Mouse (Mus musculus) CD4-positive naive resting alpha-beta T cell, adult 76 days (primary cell): ENCODE measurements around the gene Tmem158. TPM values are rescaled to one million over a fixed set of nuclear protein-coding genes. Genes with fewer than 3 reads are reported as not detected.

ENCODE experiments used
- total RNA-seq: library from RNA; stranded (reverse); gene quantifications from one replicate; pipeline ENCODE4 v1.2.4, GENCODE M21; 2023

The Tmem158 gene
- 0.44 TPM for total RNA-seq

GRCm38 (mm10) chr9:123260611-123261021 is at the start of gene Tmem158:
Gene Tmem158 (minus strand): TSS chr9:123260764.

GRCm38 (mm10) chr9:123215621-123216440 is 44.7 kb downstream of the Tmem158 start, which contains the start of gene Cdcp1:
Gene Cdcp1 (minus strand): TSS chr9:123216038.

Other genes with a start within 250 kb of the Tmem158 start
- gene Tmem42, start 239.4 kb downstream of the Tmem158 start, total RNA-seq = 20.8 TPM
- 0.76 TPM for gene Tgm4, start 226.0 kb downstream of the Tmem158 start, total RNA-seq
- gene Zdhhc3, start 147.6 kb downstream of the Tmem158 start, total RNA-seq = 47.6 TPM
- 53.2 TPM for gene Exosc7, start 147.5 kb downstream of the Tmem158 start, total RNA-seq
- gene Clec3b, start 109.8 kb downstream of the Tmem158 start, total RNA-seq = 0.59 TPM
- not detected for gene Cdcp1, start 44.7 kb downstream of the Tmem158 start, total RNA-seq
- gene Lars2, start 106.2 kb upstream of the Tmem158 start, total RNA-seq = 666 TPM
- 62.1 TPM for gene Limd1, start 217.9 kb upstream of the Tmem158 start, total RNA-seq